Mouse (Mus musculus) heart, embryonic 14.5 days (tissue): ENCODE data around the gene Srebf2. TPM values are rescaled to one million over a fixed set of nuclear protein-coding genes. Genes with fewer than 3 reads are reported as not detected.
"Not testable (repeated sequence)": the region's sequence is repeated elsewhere in the genome, so short reads cannot be mapped to it uniquely, and the experiment has no call there.

Experiments
- ATAC-seq: fragments of 200-750 bp; cut with Nextera tagmentation; 2 replicates; pipeline ENCODE4 v1.8.0; 2017; ENCODE audit warnings: low read depth, moderate TSS enrichment; ENCODE audit not compliant: insufficient number of reproducible peaks, insufficient read depth, low FRiP score
- H3K27ac ChIP-seq, 2 experiments: fragments of 200-500 bp in 1 of 2; fragments of 300-500 bp in 1 of 2; sonication (generic) in 1 of 2; replicated peaks in 1 of 2; 2 replicates each; pipeline ENCODE4 v1.5.1; 2012 to 2014; ENCODE audit warnings: low read depth in 2 of 2, low read length in 2 of 2, control low read depth in 1 of 2, mild to moderate bottlenecking in 1 of 2, mixed read lengths in 1 of 2; ENCODE audit not compliant: control insufficient read depth in 1 of 2, insufficient read depth in 1 of 2
- H3K27me3 ChIP-seq: fragments of 300-500 bp; sonication (generic); 2 replicates; pipeline ENCODE4 v1.6.1; 2014; ENCODE audit warnings: mild to moderate bottlenecking, low read length, control low read depth; ENCODE audit not compliant: control insufficient read depth, insufficient read depth
- H3K36me3 ChIP-seq: fragments of 300-500 bp; sonication (generic); 2 replicates; pipeline ENCODE4 v1.6.1; 2014; ENCODE audit warnings: mild to moderate bottlenecking, control low read depth, low read length, mixed read lengths; ENCODE audit not compliant: control insufficient read depth, insufficient read depth
- H3K4me1 ChIP-seq, 2 experiments: fragments of 200-500 bp in 1 of 2; fragments of 300-500 bp in 1 of 2; sonication (generic) in 1 of 2; 2 replicates each; pipeline ENCODE4 v1.6.1; 2012 to 2014; ENCODE audit warnings: low read length in 2 of 2, control low read depth in 1 of 2, mixed read lengths in 1 of 2; ENCODE audit not compliant: control insufficient read depth in 2 of 2, insufficient read depth in 2 of 2
- H3K4me2 ChIP-seq: fragments of 300-500 bp; sonication (generic); 2 replicates; pipeline ENCODE4 v1.6.1; 2014; ENCODE audit warnings: mild to moderate bottlenecking, low read length
- H3K4me3 ChIP-seq, 2 experiments: fragments of 200-500 bp in 1 of 2; fragments of 300-500 bp in 1 of 2; sonication (generic) in 1 of 2; 2 replicates each; pipeline ENCODE4 v1.5.1; 2012 to 2014; ENCODE audit warnings: low read length in 2 of 2, mild to moderate bottlenecking in 2 of 2, control low read depth in 1 of 2, low read depth in 1 of 2, moderate library complexity in 1 of 2; ENCODE audit not compliant: control insufficient read depth in 1 of 2, insufficient read depth in 1 of 2
- H3K9ac ChIP-seq: fragments of 300-500 bp; sonication (generic); 2 replicates; pipeline ENCODE4 v1.6.1; 2014; ENCODE audit warnings: mild to moderate bottlenecking, low read length
- H3K9me3 ChIP-seq: fragments of 300-500 bp; sonication (generic); 2 replicates; pipeline ENCODE4 v1.6.1; 2016; ENCODE audit warnings: low read length, control low read depth; ENCODE audit not compliant: control insufficient read depth
- WGBS: fragments of 180-500 bp; shearing (Covaris S2); extraction: QIAGEN DNeasy Blood & Tissue Kit; methylation state at CpG from one replicate; pipeline ENCODE4 v1.1.7; 2014; 5-methylcytosine and 5-hydroxymethylcytosine counted together
- polyA plus RNA-seq: library from polyadenylated mRNA; unstranded; fragments of >200 nt; fragmentation: Nextera tagmentation; extraction: Ambion mirVana; gene quantifications from 2 replicates; pipeline ENCODE4 v1.2.1, GENCODE M21; 2014

Srebf2 gene
- polyA plus RNA-seq: 59.8 and 62.1 TPM in 2 replicates

- H3K4me2 ChIP-seq: peak within 1 kb of the TSS; percentile 89
- 0 out of 2 replicates have a peak, but pooled peaks cover 4% of the 10 kb centered on the region for H3K36me3 ChIP-seq
- no peaks in the 10 kb centered on the region for H3K27me3 ChIP-seq
- peak within 1 kb of the TSS; percentile 82 for H3K9ac ChIP-seq
- H3K9me3 ChIP-seq: no peaks in the 10 kb centered on the region
- under 1% methylated on average over 71 of the region's 79 CpGs for WGBS
- H3K4me3 ChIP-seq: peak within 1 kb of the TSS; percentile 54 to 77
- ATAC-seq: peak; percentile 95
- peak within 1 kb of the TSS; percentile 91 to 95 for H3K27ac ChIP-seq
- peaks cover 18 to 26% of the 10 kb centered on the region in 2 experiments for H3K4me1 ChIP-seq
Measured at GRCm38 (mm10) chr15:82146770-82147610, at the start of gene Srebf2. Srebf2 (plus strand) TSS chr15:82147181.

GRCm38 (mm10) chr15:82106953-82107555, 39.9 kb upstream of the Srebf2 start:
- Histone ChIP-seq H3K4me1 (no peaks in the 10 kb centered on the region), H3K27me3 (peaks cover 10% of the 10 kb centered on the region), H3K27ac (no peak overlapping the region), H3K36me3 (no peaks in the 10 kb centered on the region), H3K4me2 (no peak overlapping the region), H3K9ac (no peak overlapping the region), H3K9me3 (no peaks in the 10 kb centered on the region), H3K4me3 (no peak overlapping the region)
- ATAC-seq: no peak
- WGBS: 15% methylated on average over 8 of the region's 8 CpGs

GRCm38 (mm10) chr15:82120544-82120943, 26.4 kb upstream of the Srebf2 start:
- no peaks in the 10 kb centered on the region for H3K36me3 ChIP-seq
- H3K4me3 ChIP-seq: no peak overlapping the region
- H3K9me3 ChIP-seq: no peaks in the 10 kb centered on the region
- no peaks in the 10 kb centered on the region for H3K4me1 ChIP-seq
- 87% methylated on average over 8 of the region's 8 CpGs for WGBS
- no peak for ATAC-seq
- no peak overlapping the region for H3K4me2 ChIP-seq
- no peak overlapping the region for H3K9ac ChIP-seq
- H3K27ac ChIP-seq: no peak overlapping the region
- 0 out of 2 replicates have a peak, but pooled peaks cover 3% of the 10 kb centered on the region for H3K27me3 ChIP-seq

DNA sequence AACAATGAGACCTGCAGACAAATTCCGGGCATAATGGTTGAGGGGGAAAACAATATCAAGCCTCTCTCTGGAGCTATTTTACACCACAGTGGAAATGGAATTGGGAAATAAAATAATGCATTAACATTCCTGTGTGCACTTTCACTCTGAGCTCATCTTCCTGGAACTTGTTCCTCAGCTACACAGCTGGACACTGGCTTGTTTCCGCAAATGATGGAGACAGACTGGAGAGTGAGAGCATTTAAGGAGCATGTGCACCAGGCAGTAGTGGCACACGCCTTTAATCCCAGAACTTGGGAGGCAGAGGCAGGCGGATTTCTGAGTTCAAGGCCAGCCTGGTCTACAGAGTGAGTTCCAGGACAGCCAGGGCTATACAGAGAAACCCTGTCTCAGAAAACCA, 20.3 kb upstream of the Srebf2 start:
- peak overlapping the region; percentile 98; the same call in 1 of the 2 replicates for H3K4me2 ChIP-seq
- H3K9me3 ChIP-seq: not testable (repeated sequence)

DNA sequence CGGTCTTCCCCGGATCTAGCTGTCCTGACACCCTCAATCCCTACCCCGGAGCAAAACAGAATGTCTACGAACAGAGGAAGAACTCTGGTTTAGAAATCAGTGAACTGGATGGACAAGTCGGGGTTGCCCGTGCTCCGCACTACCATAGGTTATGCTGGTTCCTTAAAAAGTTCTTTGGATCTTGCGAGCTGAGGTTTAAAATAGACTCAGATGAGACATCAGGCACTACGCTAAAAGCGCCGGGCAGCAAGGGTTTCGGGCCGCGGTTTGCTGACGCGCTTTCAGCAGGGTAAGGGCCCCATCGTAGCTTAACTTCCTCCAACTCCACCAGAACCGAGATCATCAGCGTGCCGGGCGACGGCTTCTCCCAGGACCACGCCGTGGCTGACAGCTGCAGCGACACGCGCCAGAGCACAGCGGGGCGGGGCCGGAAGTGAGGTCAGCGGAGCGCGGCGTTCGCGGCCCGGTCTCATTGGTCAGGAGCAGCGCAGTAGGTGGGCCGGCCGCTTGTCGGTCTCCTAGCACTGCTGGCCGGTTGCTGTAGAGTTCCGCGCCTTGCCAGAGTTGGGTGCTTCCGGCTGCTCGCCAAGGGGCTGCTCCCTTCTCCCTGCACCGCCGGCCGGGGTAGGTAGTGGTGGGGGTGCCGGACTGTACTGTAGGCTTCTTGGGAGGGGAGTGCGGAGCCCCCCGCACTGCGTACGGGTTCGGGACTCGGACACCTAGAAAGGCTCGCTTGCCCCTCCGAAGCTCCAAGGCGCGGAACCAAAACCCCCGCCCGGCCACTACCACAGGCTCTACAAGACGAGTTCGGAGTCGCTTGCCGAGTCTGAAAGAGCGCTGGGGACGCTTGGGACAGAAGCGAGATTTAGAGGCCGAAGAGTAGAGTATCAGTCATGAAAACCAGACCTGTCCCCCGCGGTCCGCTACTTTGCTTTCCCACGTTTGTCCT, 19.3 kb upstream of the Srebf2 start, which contains the start of gene Ccdc134:
Gene Ccdc134, plus strand, starts transcription at position 497 of the 949 bp plus-strand sequence.
- Histone ChIP-seq H3K27me3 (0 out of 2 replicates have a peak, but pooled peaks cover 3% of the 10 kb centered on the region), H3K4me2 (peak within 1 kb of the TSS; percentile 98), H3K27ac (peak within 1 kb of the TSS; percentile 55 to 60; a peak in 3 of 4 replicates), H3K36me3 (peaks cover 4% of the 10 kb centered on the region; the same call in 1 of the 2 replicates), H3K9ac (peak within 1 kb of the TSS; percentile 85), H3K4me1 (peaks cover 7% of the 10 kb centered on the region in 2 experiments), H3K9me3 (no peaks in the 10 kb centered on the region), H3K4me3 (peak within 1 kb of the TSS; percentile 73 to 89)
- WGBS: 1% methylated on average over 71 of the region's 74 CpGs
- peak; percentile 97 for ATAC-seq

More for the DNA sequence above, 20.3 kb upstream of the Srebf2 start:
- not testable (repeated sequence) for H3K9ac ChIP-seq, H3K4me1 ChIP-seq, ATAC-seq, H3K27ac ChIP-seq, H3K36me3 ChIP-seq, H3K27me3 ChIP-seq, H3K4me3 ChIP-seq
- WGBS: 85% methylated on average over 4 of the region's 4 CpGs

DNA sequence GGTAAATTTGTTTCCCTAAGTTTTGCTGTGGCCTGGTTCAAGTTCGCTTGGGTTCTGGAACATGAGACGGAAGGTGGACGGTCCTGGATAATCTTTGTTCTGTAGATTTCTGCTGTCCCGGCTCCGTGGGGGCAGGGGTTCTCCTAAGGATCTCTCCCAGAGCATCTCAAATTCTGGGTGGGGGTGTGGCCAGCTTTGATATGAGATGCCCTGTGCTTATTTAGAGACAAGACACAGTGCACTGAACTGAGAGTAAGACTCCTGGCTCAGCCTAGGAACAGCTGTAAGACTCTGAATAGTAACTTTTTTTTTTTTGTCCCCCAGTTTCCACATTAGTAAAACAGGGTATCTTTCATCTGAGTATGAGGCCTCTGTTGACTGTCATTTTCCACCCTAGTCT, 18.6 kb upstream of the Srebf2 start:
- H3K4me3 ChIP-seq: peak overlapping the region; percentile 73 to 89
- WGBS: 5% methylated on average over 5 of the region's 5 CpGs
- no peak for ATAC-seq

DNA sequence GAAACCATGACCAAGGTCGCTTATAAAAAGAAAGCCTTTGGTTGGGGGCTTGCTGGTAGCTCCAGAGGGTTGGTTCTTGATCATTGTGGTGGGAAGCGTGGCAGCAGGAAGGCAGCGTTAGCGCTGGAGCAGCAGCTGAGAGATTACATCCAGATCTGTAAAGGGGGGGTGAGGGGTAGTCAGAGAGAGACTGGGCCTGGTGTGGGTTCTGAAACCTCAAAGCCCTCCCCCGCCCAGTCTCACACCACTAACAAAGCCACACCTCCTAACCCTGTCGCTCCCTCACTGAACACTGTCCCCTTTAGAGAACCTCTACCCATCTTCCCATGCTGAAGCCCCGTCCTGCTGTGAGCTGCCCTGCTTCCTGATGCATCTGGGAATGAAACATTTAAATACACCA, 16.4 kb upstream of the Srebf2 start:
- Histone ChIP-seq H3K36me3 (peaks cover 4% of the 10 kb centered on the region), H3K9ac (no peak overlapping the region), H3K9me3 (no peaks in the 10 kb centered on the region), H3K4me1 (peaks cover 8 to 11% of the 10 kb centered on the region in 2 experiments), H3K4me3 (no peak overlapping the region), H3K27me3 (no peaks in the 10 kb centered on the region), H3K4me2 (no peak overlapping the region), H3K27ac (no peak overlapping the region)
- 61% methylated on average over 7 of the region's 7 CpGs for WGBS
- ATAC-seq: no peak

More for the DNA sequence above, 18.6 kb upstream of the Srebf2 start:
- Histone ChIP-seq H3K27me3 (0 out of 2 replicates have a peak, but pooled peaks cover 3% of the 10 kb centered on the region), H3K36me3 (peaks cover 4% of the 10 kb centered on the region), H3K4me2 (peak overlapping the region; percentile 98), H3K9me3 (no peaks in the 10 kb centered on the region), H3K27ac (peak overlapping the region; percentile 14 to 60; a peak in 1 of 4 replicates), H3K4me1 (peaks cover 7% of the 10 kb centered on the region in 2 experiments), H3K9ac (peak overlapping the region; percentile 85)
